Mouse (Mus musculus): ENCODE measurements around the gene Vmn1r142.
"Not testable (repeated sequence)": the region's sequence is repeated elsewhere in the genome, so short reads cannot be mapped to it uniquely, and the experiment has no call there.

Gene Vmn1r142

GRCm38 (mm10) chr7:22163935-22164334 lies at the start of gene Vmn1r142:
Gene Vmn1r142, minus strand, starts transcription at chr7:22164035.
- DNase-seq (ENCODE audit: low spot score in 2 of 2): not testable (repeated sequence)

GRCm38 (mm10) chr7:22201164-22201563 lies 37.3 kb upstream of the Vmn1r142 start, which contains the start of gene Gm8653:
Gene Gm8653, minus strand, starts transcription at chr7:22201264.
- DNase-seq (ENCODE audit: low spot score in 2 of 2): not testable (repeated sequence)

DNA sequence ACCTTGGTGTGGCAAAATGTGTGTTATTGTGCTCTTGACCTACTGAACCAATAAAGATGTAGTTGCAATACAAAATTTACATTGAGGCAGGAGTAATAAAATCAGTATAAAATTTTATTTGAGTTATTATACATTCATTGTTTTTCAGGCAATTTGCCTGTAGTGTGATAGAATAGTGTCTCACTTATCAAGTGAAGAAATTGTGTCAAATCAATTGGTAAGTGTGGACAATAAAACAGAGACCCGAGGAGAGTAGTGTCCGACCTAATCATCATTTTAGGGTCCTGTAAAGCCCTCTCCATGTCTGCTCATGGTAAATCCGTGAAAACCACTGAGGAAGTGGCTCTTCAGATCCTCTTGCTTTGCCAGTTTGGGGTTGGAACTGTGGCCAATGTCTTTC lies 25.2 kb upstream of the Vmn1r142 start, which contains the start of gene Vmn1r143:
Gene Vmn1r143, plus strand, starts transcription at position 301 of the 400 bp plus-strand sequence.
- not testable (repeated sequence) for DNase-seq (ENCODE audit: low spot score in 2 of 2)

DNA sequence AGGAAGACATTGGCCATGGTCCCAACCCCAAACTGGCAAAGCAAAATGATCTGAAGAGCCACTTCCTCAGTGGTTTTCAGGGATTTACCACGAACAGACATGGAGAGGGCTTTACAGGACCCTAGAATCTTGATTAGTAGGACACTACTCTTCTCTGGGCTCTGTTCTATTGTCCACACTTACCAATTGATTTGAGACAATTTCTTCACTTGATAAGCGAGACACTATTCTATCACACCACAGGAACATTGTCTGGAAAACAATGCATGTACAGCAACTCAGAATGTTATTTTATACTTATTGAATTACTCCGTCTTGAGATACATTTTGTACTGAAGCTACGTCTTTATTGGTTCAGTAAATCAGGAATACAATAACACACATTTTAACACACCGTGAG lies 29.2 kb downstream of the Vmn1r142 start, which contains the start of gene Gm10666:
Gene Gm10666, minus strand, starts transcription at position 101 of the 400 bp plus-strand sequence.
- DNase-seq (ENCODE audit: low spot score in 2 of 2): not testable (repeated sequence)

GRCm38 (mm10) chr7:22118145-22118544 lies 45.7 kb downstream of the Vmn1r142 start, which contains the start of gene Gm16451:
Gene Gm16451, minus strand, starts transcription at chr7:22118245.
- DNase-seq (ENCODE audit: low spot score in 2 of 2): not testable (repeated sequence)
